Mouse (Mus musculus): Measurements from ENCODE around the gene Fcgrt.

DNA sequence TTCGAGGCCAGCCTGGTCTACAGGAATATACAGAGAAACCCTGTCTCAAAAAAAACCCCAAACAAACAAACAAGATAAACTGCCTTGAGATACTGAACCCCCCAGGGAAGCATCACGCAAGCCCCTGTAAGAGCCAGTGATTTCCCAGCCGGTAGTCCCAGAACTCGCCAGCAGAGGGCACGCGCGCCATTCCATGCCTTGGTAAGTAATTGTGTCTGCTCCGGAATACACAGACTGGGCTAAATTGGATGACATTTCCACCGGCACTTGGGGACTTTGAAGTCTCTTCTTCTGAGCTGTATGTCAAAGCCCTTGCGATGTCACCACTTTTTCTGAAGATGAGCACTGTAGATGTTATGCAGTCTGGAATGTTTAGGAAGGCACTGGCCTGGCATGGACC lies 23.8 kb downstream of the Fcgrt start:
- TF ChIP-seq CTCF (conservative IDR thresholded peaks at IDR 0.05 in 1 of 2, IDR thresholded peaks at IDR 0.05 in 1 of 2; ENCODE audit: low read depth in 2 of 2, low read length in 2 of 2) (peak; percentile 44 to 85; a peak in 3 of 4 replicates), POLR2A (IDR thresholded peaks at IDR 0.05; ENCODE audit: low read depth, low read length) (0 out of 2 replicates have a peak, but pooled peaks have one; percentile 19), MXI1 (IDR thresholded peaks at IDR 0.05; ENCODE audit: low read depth, low read length) (0 out of 2 replicates have a peak, but pooled peaks have one; percentile 26), NRF1 (IDR thresholded peaks at IDR 0.05; ENCODE audit: low read depth, low read length) (no peak), ZKSCAN1 (IDR thresholded peaks at IDR 0.05; ENCODE audit: borderline replicate concordance, low read depth, low read length) (no peak)
